ENCODE assay signal across 8 mouse cellular contexts in genomic region chr17:54298232-54298924, GRCm38 (mm10). TPM values are rescaled to one million over a fixed set of nuclear protein-coding genes. Genes with fewer than 3 reads are reported as not detected.
DNase-seq lines count a peak whose midpoint lies in the region; ATAC-seq and TF ChIP-seq lines count a peak whose summit lies in the region.

No protein-coding gene starts in this region.

- no peak overlapping the region for H3K27ac ChIP-seq in forebrain, postnatal 0 days (ENCODE audit: low read depth, low read length)
- H3K27ac ChIP-seq in midbrain, embryonic 11.5 days (ENCODE audit: low read depth, low read length), result no peak overlapping the region

- H3K36me3 ChIP-seq in forebrain, postnatal 0 days (ENCODE audit: insufficient read depth), result no peaks in the 10 kb centered on the region
- no peaks in the 10 kb centered on the region for H3K36me3 ChIP-seq in midbrain, embryonic 11.5 days (ENCODE audit: control insufficient read depth, insufficient read depth, low read length)

- H3K9ac ChIP-seq in forebrain, postnatal 0 days, result peak overlapping the region; percentile 54
- H3K9ac ChIP-seq in midbrain, embryonic 11.5 days (ENCODE audit: low read length), result peak overlapping the region; percentile 47

- no peaks in the 10 kb centered on the region for H3K4me1 ChIP-seq in forebrain, postnatal 0 days (ENCODE audit: insufficient read depth)
- H3K4me1 ChIP-seq in midbrain, embryonic 11.5 days (ENCODE audit: control insufficient read depth, insufficient read depth, low read length), result no peaks in the 10 kb centered on the region; the same call in 1 of the 2 replicates

- no peak for TF ChIP-seq CTCF in forebrain, postnatal 0 days (IDR thresholded peaks at IDR 0.05; ENCODE audit: low read depth)

- peak; percentile 73 for ATAC-seq in forebrain, postnatal 0 days
- peak; percentile 78 for ATAC-seq in midbrain, embryonic 11.5 days (ENCODE audit: low FRiP score)
- ATAC-seq in inflammation-experienced regulatory T-cells, adult 6 months, result no peak

- H3K27me3 ChIP-seq in forebrain, postnatal 0 days (ENCODE audit: insufficient read depth, low read length), result no peaks in the 10 kb centered on the region; the same call in 1 of the 2 replicates
- H3K27me3 ChIP-seq in midbrain, embryonic 11.5 days (ENCODE audit: control insufficient read depth, insufficient read depth, low read length), result peaks cover 12% of the 10 kb centered on the region

- 2% methylated on average over 37 of the region's 37 CpGs for WGBS in forebrain, postnatal 0 days
- 2% methylated on average over 37 of the region's 37 CpGs for WGBS in midbrain, embryonic 11.5 days

- intact Hi-C loops in left cerebral cortex, postnatal 4 days (cut with DNase I), result no loop called here

- H3K4me2 ChIP-seq in forebrain, postnatal 0 days (ENCODE audit: low read depth), result peak overlapping the region; percentile 92
- H3K4me2 ChIP-seq in midbrain, embryonic 11.5 days, result peak overlapping the region; percentile 80

- no peaks in the 10 kb centered on the region for H3K9me3 ChIP-seq in forebrain, postnatal 0 days (ENCODE audit: low read length)
- H3K9me3 ChIP-seq in midbrain, embryonic 11.5 days (ENCODE audit: control insufficient read depth, low read length), result no peaks in the 10 kb centered on the region

- peak; percentile 8 for DNase-seq in left cerebral cortex, postnatal 4 days
- DNase-seq in left cerebral cortex, adult 18-20 months (ENCODE audit: low spot score in 2 of 2), result no peak
- DNase-seq in embryo, embryonic 11.5 days (ENCODE audit: low read depth, low spot score), result peak; percentile 8
- peak; percentile 13 for DNase-seq in forebrain, postnatal 0 days
- DNase-seq in midbrain, embryonic 11.5 days (ENCODE audit: low spot score, missing footprints), result peak; percentile 93
- no peak for DNase-seq in spleen, postnatal 10 days (ENCODE audit: low spot score in 2 of 2)
- DNase-seq in thymus, postnatal 10 days (ENCODE audit: low spot score in 2 of 2), result no peak

- peak overlapping the region; percentile 46 for H3K4me3 ChIP-seq in forebrain, postnatal 0 days (ENCODE audit: low read depth, low read length)
- peak overlapping the region; percentile 39 for H3K4me3 ChIP-seq in midbrain, embryonic 11.5 days (ENCODE audit: low read depth, low read length)

RNA-seq across cellular contexts. Expression of gene Slc5a7, which starts 0.5 kb away (rescaled TPM):
- 1 to 10 TPM in 1 of 2 experiments, under 1 TPM in 1; 0.76 to 1.8 TPM for total RNA-seq in left cerebral cortex, postnatal 4 days (2021)
- 1 to 10 TPM; 2.2 to 2.3 TPM for total RNA-seq in left cerebral cortex, adult 18-20 months (2021)
- 2.6 and 3.7 TPM in 2 replicates for total RNA-seq in forebrain, postnatal 0 days (2014; rRNA removed)
- polyA plus RNA-seq in forebrain, postnatal 0 days (2015; fragmentation: Nextera tagmentation; extraction: Ambion mirVana), result 1.2 and 1.9 TPM in 2 replicates
- 1.2 and 1.7 TPM in 2 replicates for polyA plus RNA-seq in midbrain, embryonic 11.5 days (2014; fragmentation: Nextera tagmentation; extraction: Ambion mirVana)
- polyA plus RNA-seq in inflammation-experienced regulatory T-cells, adult 6 months (2017; shearing (Covaris generic)), result not detected

Comparison
In these comparisons a context has a peak if more than half of its experiments do, and no peak if none do; other contexts are left out.
1. DNase-seq: peak in left cerebral cortex, postnatal 4 days (single experiment), embryo, embryonic 11.5 days (single experiment), forebrain, postnatal 0 days (single experiment) and midbrain, embryonic 11.5 days (single experiment); none in left cerebral cortex, adult 18-20 months (0 of 2), spleen, postnatal 10 days (0 of 2) and thymus, postnatal 10 days (0 of 2).